Mouse (Mus musculus) lung, postnatal 0 days (tissue): ENCODE data around the gene Efcab11.

Experiments
- CTCF ChIP-seq: IDR thresholded peaks from 2 replicates; pipeline ENCODE4 v1.5.1; 2016; ENCODE audit warnings: antibody characterized with exemption, mild to moderate bottlenecking
- EP300 ChIP-seq: IDR thresholded peaks from 2 replicates; pipeline ENCODE4 v1.6.1; 2016; ENCODE audit warnings: antibody characterized with exemption, mild to moderate bottlenecking, control low read depth

DNA sequence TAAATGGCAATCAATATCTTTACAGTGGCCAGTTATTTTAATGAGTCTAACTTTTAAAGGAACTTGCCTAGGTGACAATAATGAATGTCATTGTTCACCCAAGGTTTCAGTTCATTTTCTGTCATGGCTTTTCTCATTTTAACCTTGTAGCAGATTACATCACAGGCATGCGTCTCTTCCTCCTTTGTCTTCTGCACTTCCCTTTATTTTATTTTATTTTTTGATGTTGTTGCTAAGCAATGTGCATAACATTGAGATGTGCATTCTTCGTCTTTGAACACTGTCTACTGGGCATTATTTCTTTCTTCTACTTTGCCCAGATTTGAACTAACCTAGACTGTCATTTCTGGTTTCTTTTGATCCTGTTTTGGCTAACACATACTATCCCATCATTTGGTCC lies 88.3 kb downstream of the Efcab11 start:
- TF ChIP-seq CTCF (no peak), EP300 (no peak)
